Mouse (Mus musculus) layer of hippocampus, adult 6 months (tissue): ENCODE results near the gene Olfr1012. TPM values are rescaled to one million over a fixed set of nuclear protein-coding genes. Genes with fewer than 3 reads are reported as not detected.

ENCODE experiments used
- long read RNA-seq, 2 experiments: library from polyadenylated mRNA; unstranded; transcript quantifications; one replicate each; pipeline ENCODE4 v2.0.0; 2019 to 2020
- polyA plus RNA-seq: library from polyadenylated mRNA; unstranded; fragments of <200 nt; fragmentation: Nextera tagmentation; gene quantifications from 2 replicates; pipeline ENCODE4 v1.2.3, GENCODE M21; 2021

Olfr1012 gene
- polyA plus RNA-seq: not detected in 2 replicates
- long read RNA-seq, experiment 1: 0 reads
- long read RNA-seq, experiment 2: 0 reads

DNA sequence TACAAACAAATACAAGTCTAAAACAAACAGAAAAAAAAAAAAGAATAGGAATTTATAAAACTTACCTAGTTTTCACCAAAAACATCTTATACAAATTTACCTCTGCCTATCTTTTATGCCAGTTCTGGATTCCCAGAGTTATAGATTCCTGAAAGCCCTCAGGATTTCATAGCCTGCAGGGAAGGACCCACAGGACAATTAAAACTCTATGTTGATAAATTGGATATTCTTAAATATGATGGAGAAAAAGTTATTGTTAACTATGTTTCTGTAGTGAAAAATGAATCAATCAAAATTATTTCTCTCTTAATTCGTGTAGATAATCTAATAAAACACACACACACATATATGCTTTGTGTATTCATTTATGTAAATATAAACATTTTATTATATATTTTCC lies at the start of gene Olfr1012:
Gene Olfr1012 (minus strand): TSS at position 101 of the 400 bp plus-strand sequence.

DNA sequence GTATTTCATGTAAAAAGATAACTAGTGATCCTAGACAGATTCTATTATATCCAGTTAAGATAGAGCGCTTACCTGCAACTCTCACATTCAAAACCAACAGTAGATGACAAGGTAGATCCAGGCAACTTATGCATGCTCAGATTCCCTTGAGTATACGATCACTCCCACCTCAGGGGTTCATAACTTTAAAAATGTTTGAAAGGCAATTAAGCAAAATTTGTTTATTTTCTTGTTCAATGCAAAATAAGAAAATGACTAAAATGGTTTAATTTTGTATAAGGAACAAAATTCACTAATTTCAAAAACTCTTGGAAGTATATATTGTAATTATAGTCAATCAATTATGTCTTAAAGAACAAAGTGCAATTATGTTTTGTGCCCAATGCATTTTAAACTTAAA lies 39.9 kb upstream of the Olfr1012 start, which contains the start of gene Olfr1016:
Gene Olfr1016 (minus strand): TSS at position 101 of the 400 bp plus-strand sequence.

DNA sequence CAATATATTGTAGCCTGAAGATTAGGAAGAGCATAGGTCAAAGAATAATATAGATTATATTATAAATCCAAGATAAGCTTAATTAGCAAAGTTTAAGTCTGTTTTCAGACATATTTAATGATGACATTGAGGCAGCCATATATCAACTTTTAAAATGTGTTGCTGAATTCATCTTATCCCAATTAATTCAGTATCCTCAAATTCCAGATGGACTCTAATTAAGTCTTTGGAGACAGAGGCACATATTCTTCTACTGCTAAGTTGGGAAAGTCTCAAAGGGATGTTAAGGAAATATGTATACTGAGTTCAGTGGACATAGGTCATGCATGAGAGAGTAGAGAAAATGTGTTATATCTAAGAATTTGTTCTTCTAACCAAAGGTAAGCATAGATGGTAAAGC lies 19.2 kb upstream of the Olfr1012 start, which contains the start of gene Olfr1015:
Gene Olfr1015 (plus strand): TSS at position 301 of the 400 bp plus-strand sequence.

DNA sequence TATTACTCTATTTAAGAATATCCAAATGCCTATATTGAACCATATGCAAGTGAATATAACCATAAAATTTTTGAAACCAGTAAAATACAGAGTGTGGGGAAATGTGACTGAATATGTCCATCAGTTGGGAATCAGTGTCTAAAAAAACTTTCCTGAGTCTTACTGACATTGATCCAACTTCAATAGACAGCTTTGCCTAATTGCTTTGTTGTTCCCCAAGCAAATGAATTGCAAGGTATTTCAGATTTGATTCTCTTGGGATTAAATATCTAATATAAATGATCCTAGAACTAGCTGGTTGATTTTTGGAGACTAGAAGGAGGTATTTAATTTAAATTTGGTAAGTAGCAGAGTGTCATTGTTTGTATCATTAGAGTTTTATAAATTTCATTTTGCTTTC lies 9.8 kb upstream of the Olfr1012 start, which contains the start of gene Olfr1014:
Gene Olfr1014 (plus strand): TSS at position 301 of the 400 bp plus-strand sequence.

DNA sequence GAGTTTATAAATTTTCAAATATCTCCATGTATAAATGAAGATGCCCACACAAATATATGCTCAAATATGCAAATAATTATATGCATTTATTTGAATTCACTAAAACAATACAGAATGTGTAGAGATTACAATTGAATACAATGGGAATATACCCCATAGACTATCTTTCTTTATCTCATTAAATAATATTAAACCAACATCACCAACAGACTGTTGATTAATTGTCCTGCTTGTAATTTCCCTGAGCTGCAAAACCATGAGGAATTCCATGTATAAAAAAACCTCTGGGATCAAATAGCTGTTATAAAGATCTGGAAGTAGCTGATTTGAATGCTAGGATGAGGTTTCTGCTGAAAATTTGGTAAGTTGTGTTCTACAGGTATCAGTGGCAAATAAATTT lies 4.2 kb upstream of the Olfr1012 start, which contains the start of gene Olfr1013:
Gene Olfr1013 (plus strand): TSS at position 301 of the 400 bp plus-strand sequence.

DNA sequence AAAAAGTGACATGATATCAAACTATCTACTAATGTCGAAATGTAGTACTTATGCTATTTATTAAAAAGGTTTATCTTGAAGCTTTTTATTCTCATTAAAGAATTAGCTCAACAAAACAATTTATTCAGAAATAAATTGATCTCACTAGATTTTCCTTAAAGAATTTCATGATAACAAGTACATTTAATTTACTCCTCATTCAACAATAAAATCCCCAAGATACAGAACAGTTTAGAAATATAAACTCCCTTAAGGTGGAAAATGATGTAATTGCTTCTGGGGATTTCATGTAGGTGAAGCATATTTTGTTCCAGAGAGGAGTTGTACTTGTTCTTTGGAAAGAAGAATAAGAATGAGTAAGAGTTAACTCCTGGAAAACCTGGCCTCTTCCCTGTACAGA lies 47.4 kb downstream of the Olfr1012 start, which contains the start of gene Olfr1009:
Gene Olfr1009 (plus strand): TSS at position 301 of the 400 bp plus-strand sequence.

Other genes starting within 250 kb of the Olfr1012 start
- 0.15 and 0.25 TPM in 2 replicates for gene 4833423E24Rik, start 243.7 kb downstream of the Olfr1012 start, polyA plus RNA-seq
- not detected in 2 replicates for gene Olfr996, start 183.6 kb downstream of the Olfr1012 start, polyA plus RNA-seq
- gene Olfr998, start 173.8 kb downstream of the Olfr1012 start, polyA plus RNA-seq: not detected in 2 replicates
- not detected in 2 replicates for gene Olfr1000, start 150.9 kb downstream of the Olfr1012 start, polyA plus RNA-seq
- gene Olfr1002, start 112.1 kb downstream of the Olfr1012 start, polyA plus RNA-seq: not detected in 2 replicates
- gene Olfr154, start 98.3 kb downstream of the Olfr1012 start, polyA plus RNA-seq: not detected in 2 replicates
- not detected in 2 replicates for gene Olfr1006, start 84.0 kb downstream of the Olfr1012 start, polyA plus RNA-seq
- not detected in 2 replicates for gene Olfr1008, start 73.3 kb downstream of the Olfr1012 start, polyA plus RNA-seq
- gene Olfr1009, start 47.3 kb downstream of the Olfr1012 start, polyA plus RNA-seq: not detected in 2 replicates
- not detected in 2 replicates for gene Olfr1013, start 4.3 kb upstream of the Olfr1012 start, polyA plus RNA-seq
- not detected in 2 replicates for gene Olfr1014, start 9.9 kb upstream of the Olfr1012 start, polyA plus RNA-seq
- gene Olfr1015, start 19.3 kb upstream of the Olfr1012 start, polyA plus RNA-seq: not detected in 2 replicates
- not detected in 2 replicates for gene Olfr1016, start 39.8 kb upstream of the Olfr1012 start, polyA plus RNA-seq
- gene Olfr1018, start 55.7 kb upstream of the Olfr1012 start, polyA plus RNA-seq: not detected in 2 replicates
- not detected in 2 replicates for gene Olfr1019, start 82.7 kb upstream of the Olfr1012 start, polyA plus RNA-seq
- gene Olfr1020, start 84.3 kb upstream of the Olfr1012 start, polyA plus RNA-seq: not detected in 2 replicates
- not detected in 2 replicates for gene Olfr1022, start 105.8 kb upstream of the Olfr1012 start, polyA plus RNA-seq
- gene Olfr1023, start 122.9 kb upstream of the Olfr1012 start, polyA plus RNA-seq: not detected in 2 replicates
- not detected in 2 replicates for gene Olfr1024, start 142.3 kb upstream of the Olfr1012 start, polyA plus RNA-seq
- gene Olfr1025-ps1, start 152.4 kb upstream of the Olfr1012 start, polyA plus RNA-seq: not detected in 2 replicates
- not detected in 2 replicates for gene Olfr1026, start 158.8 kb upstream of the Olfr1012 start, polyA plus RNA-seq
- not detected in 2 replicates for gene Olfr1028, start 187.7 kb upstream of the Olfr1012 start, polyA plus RNA-seq
- not detected in 2 replicates for gene Olfr1029, start 211.1 kb upstream of the Olfr1012 start, polyA plus RNA-seq
- gene Olfr1030, start 216.5 kb upstream of the Olfr1012 start, polyA plus RNA-seq: not detected in 2 replicates
- not detected in 2 replicates for gene Olfr1031, start 227.5 kb upstream of the Olfr1012 start, polyA plus RNA-seq
- not detected in 2 replicates for gene Olfr1032, start 242.8 kb upstream of the Olfr1012 start, polyA plus RNA-seq